Mouse (Mus musculus): ENCODE results near the gene Phf14.

GRCm38 (mm10) chr6:11993782-11994181 lies 86.2 kb downstream of the Phf14 start:
- TF ChIP-seq CTCF (IDR thresholded peaks at IDR 0.05; ENCODE audit: insufficient read depth, low read length), result no peak
- no peak for TF ChIP-seq POLR2A (IDR thresholded peaks at IDR 0.05; ENCODE audit: borderline replicate concordance, extremely low read depth, low read depth, low read length)

All from lung, adult 2 months (tissue).